ENCODE assay signal across 9 mouse cellular contexts in genomic region chr11:105345284-105345683, GRCm38 (mm10). TPM values are rescaled to one million over a fixed set of nuclear protein-coding genes. Genes with fewer than 3 reads are reported as not detected.
DNase-seq lines count a peak whose midpoint lies in the region; ATAC-seq and TF ChIP-seq lines count a peak whose summit lies in the region.
"Had no signal": no experiment of that assay in that cellular context is flagged by ENCODE, and none has a peak within 500 bp of the region (broad histone marks: within the 10 kb centered on the region; RNA-seq: fewer than 3 reads in every experiment).

No protein-coding gene starts in this region.

- ATAC-seq in megakaryocyte progenitor cell, adult 5-6 weeks (replicated peaks; ENCODE audit: poor library complexity) = peak; percentile 59

- intact Hi-C loops in left cerebral cortex, postnatal 36 days (cut with DNase I) = loop anchor here (5.0 kb wide), 1 partner anchor 567 kb away; no protein-coding TSS in a partner anchor

- TF ChIP-seq CTCF in brain, embryonic 14.5 days (IDR thresholded peaks at IDR 0.05; ENCODE audit: borderline replicate concordance, extremely low read depth, insufficient read depth, insufficient read length) = peak; percentile 55; the same call in 1 of the 2 replicates

- peak; percentile 33 for DNase-seq in adrenal gland, postnatal 10 days
- no peak for DNase-seq in adrenal gland, adult 2 months
- peak; percentile 40 to 47 for DNase-seq in layer of hippocampus, postnatal 10 days (ENCODE audit: low spot score in 2 of 2)
- no peak for DNase-seq in layer of hippocampus, postnatal 36 days
- DNase-seq in brain, embryonic 14.5 days (ENCODE audit: low read depth) = peak; percentile 55
- no peak for DNase-seq in left cerebral cortex, postnatal 36 days (ENCODE audit: low spot score in 2 of 2)
- DNase-seq in cerebellum, adult 9-10 months = no peak

- no peak for TF ChIP-seq POLR2A in brain, embryonic 14.5 days (IDR thresholded peaks at IDR 0.05; ENCODE audit: borderline replicate concordance, extremely low read depth, insufficient read depth, insufficient read length, poor library complexity, severe bottlenecking)

RNA-seq across cellular contexts. Expression of gene Mrc2, which starts 52.8 kb away (rescaled TPM):
- 10 to 100 TPM; 27.6 to 28.0 TPM for total RNA-seq in adrenal gland, postnatal 10 days (2021)
- 10 to 100 TPM; 17.0 to 24.9 TPM for total RNA-seq in adrenal gland, adult 2 months (2021)
- polyA plus RNA-seq in adrenal gland, adult 2 months (2012; rRNA removed) = 30.2 and 35.7 TPM in 2 replicates
- 1 to 10 TPM; 8.9 to 9.3 TPM for total RNA-seq in layer of hippocampus, postnatal 10 days (2021)
- 1 to 10 TPM; 4.7 to 7.4 TPM for total RNA-seq in layer of hippocampus, postnatal 36 days (2021)
- 12.5 and 17.3 TPM in 2 replicates for polyA plus RNA-seq in brain, embryonic 14.5 days (2012; rRNA removed)
- total RNA-seq in megakaryocyte progenitor cell, adult 5-6 weeks (2015) = not detected in 2 replicates
- 0.41 TPM in 1 of 2 replicates, not detected in the other for total RNA-seq in megakaryocyte progenitor cell, adult 5-6 weeks (2017)
- 10 to 100 TPM in 1 of 2 experiments, 1 to 10 TPM in 1; 4.8 to 10.1 TPM for total RNA-seq in left cerebral cortex, postnatal 36 days (2021)
- polyA plus RNA-seq: macrophage had no signal

Comparison
In these comparisons a context has a peak if more than half of its experiments do, and no peak if none do; other contexts are left out.
1. DNase-seq: peak in adrenal gland, postnatal 10 days (single experiment), layer of hippocampus, postnatal 10 days (2 of 2) and brain, embryonic 14.5 days (single experiment); none in adrenal gland, adult 2 months (single experiment), layer of hippocampus, postnatal 36 days (0 of 2), left cerebral cortex, postnatal 36 days (0 of 2) and cerebellum, adult 9-10 months (single experiment).
2. RNA of gene Mrc2, which starts 52.8 kb away (total RNA-seq): 27.6 to 28.0 TPM in adrenal gland, postnatal 10 days, 17.0 to 24.9 TPM in adrenal gland, adult 2 months, 4.8 to 10.1 TPM in left cerebral cortex, postnatal 36 days, 8.9 to 9.3 TPM in layer of hippocampus, postnatal 10 days and 4.7 to 7.4 TPM in layer of hippocampus, postnatal 36 days; 0.41 TPM in megakaryocyte progenitor cell, adult 5-6 weeks; every median in the first group is over 4 times any median in the second.